Mouse (Mus musculus): ENCODE data around the gene Gucy2c. TPM values are rescaled to one million over a fixed set of nuclear protein-coding genes. Genes with fewer than 3 reads are reported as not detected.

Gene Gucy2c
- polyA plus RNA-seq, 1 experiment from 2014 or later, result 1.6 TPM

GRCm38 (mm10) chr6:136647455-136647861, 134.1 kb downstream of the Gucy2c start:
- ATAC-seq (replicated peaks), result no peak
- no peak overlapping the region for H3K27ac ChIP-seq
- no peaks in the 10 kb centered on the region for H3K4me1 ChIP-seq
- H3K4me3 ChIP-seq, result no peak overlapping the region
- no peaks in the 10 kb centered on the region for H3K36me3 ChIP-seq (replicated peaks)
- H3K4me2 ChIP-seq, result no peak overlapping the region
- no peaks in the 10 kb centered on the region for H3K27me3 ChIP-seq (replicated peaks)
- H3K9me3 ChIP-seq, result no peaks in the 10 kb centered on the region
- no peak overlapping the region for H3K9ac ChIP-seq
- WGBS, result 79% methylated on average over 10 of the region's 10 CpGs

Small RNA genes within 50 kb of the gene (microRNA-seq; reads per million reads assigned to microRNA genes)
- gene Gm44364, result not detected

Other genes starting within 250 kb of the Gucy2c start
- 0.43 and 0.48 TPM in 2 replicates for gene Plbd1, start 119.8 kb downstream of the Gucy2c start, polyA plus RNA-seq (2015; fragmentation: Nextera tagmentation; extraction: Ambion mirVana)
- 0.77 and 0.87 TPM in 2 replicates for gene Hist4h4, start 22.6 kb upstream of the Gucy2c start, polyA plus RNA-seq (2015; fragmentation: Nextera tagmentation; extraction: Ambion mirVana)
- 98.3 and 103 TPM in 2 replicates for gene H2afj, start 26.5 kb upstream of the Gucy2c start, polyA plus RNA-seq (2015; fragmentation: Nextera tagmentation; extraction: Ambion mirVana)
- 1.5 and 1.8 TPM in 2 replicates for gene BC049715, start 45.9 kb upstream of the Gucy2c start, polyA plus RNA-seq (2015; fragmentation: Nextera tagmentation; extraction: Ambion mirVana)
- 74.2 and 79.3 TPM in 2 replicates for gene Wbp11, start 46.5 kb upstream of the Gucy2c start, polyA plus RNA-seq (2015; fragmentation: Nextera tagmentation; extraction: Ambion mirVana)
- gene Smco3, start 53.7 kb upstream of the Gucy2c start, polyA plus RNA-seq (2015; fragmentation: Nextera tagmentation; extraction: Ambion mirVana), result 0.66 and 1.3 TPM in 2 replicates
- 0.14 and 0.24 TPM in 2 replicates for gene Art4, start 76.0 kb upstream of the Gucy2c start, polyA plus RNA-seq (2015; fragmentation: Nextera tagmentation; extraction: Ambion mirVana)
- 14.8 and 15.4 TPM in 2 replicates for gene Mgp, start 94.1 kb upstream of the Gucy2c start, polyA plus RNA-seq (2015; fragmentation: Nextera tagmentation; extraction: Ambion mirVana)
- gene Erp27, start 140.4 kb upstream of the Gucy2c start, polyA plus RNA-seq (2015; fragmentation: Nextera tagmentation; extraction: Ambion mirVana), result not detected in 2 replicates
- not detected in 2 replicates for gene Pde6h, start 142.1 kb upstream of the Gucy2c start, polyA plus RNA-seq (2015; fragmentation: Nextera tagmentation; extraction: Ambion mirVana)
- 15.3 and 16.4 TPM in 2 replicates for gene Arhgdib, start 160.1 kb upstream of the Gucy2c start, polyA plus RNA-seq (2015; fragmentation: Nextera tagmentation; extraction: Ambion mirVana)